Mouse (Mus musculus) cerebellum, adult 9-11 months (tissue): ENCODE results near the gene Ttyh3.
A peak's percentile ranks its signal among the peaks of the same experiment; 100 is the strongest.

ENCODE experiments used
- DNase-seq: peaks from one replicate; pipeline ENCODE4 v3.0.0; 2022

Ttyh3 gene

DNA sequence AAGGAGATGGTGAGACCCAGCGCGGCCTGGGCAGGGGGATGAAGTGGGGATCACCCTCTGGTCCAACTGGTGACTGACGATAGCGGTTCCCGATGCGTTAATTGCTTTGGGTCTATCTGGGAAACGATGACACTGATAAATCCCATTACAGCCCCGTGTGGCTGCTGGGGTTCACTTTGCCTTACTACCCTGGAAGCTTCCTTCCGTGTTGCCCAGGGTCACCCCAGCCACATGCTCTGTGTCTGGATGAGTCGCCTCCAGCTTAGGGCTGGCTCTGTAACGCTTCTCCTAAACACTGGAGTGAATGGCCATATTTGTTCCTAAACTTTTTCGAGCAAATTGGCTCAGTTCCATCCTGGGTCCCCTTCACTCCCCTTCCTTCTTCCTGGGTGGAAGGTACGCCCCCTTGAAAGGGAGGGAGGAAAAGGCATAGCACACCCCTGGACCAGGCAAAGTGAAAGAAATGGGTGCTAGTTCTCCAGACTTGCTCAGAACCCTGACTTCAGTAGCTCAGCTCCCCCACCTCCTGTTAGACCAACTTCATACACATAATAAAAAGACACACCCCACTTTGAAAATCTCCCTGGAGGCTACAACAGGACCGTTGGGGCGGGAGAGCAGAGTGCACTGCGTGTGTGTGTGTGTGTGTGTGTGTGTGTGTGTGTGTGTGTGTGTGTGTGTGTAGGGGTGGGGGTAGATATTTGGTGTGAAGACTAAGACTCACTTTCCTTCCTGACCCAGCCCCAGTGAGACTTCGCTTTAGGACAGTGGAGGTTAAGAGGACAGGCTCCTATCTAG is 40.8 kb downstream of the Ttyh3 start:
- DNase-seq: no peak

- peak; percentile 53 for DNase-seq
Measured at GRCm38 (mm10) chr5:140607001-140607835, 41.6 kb downstream of the Ttyh3 start, which contains the start of gene Lfng. TSS of gene Lfng (plus strand) at chr5:140607320.

DNA sequence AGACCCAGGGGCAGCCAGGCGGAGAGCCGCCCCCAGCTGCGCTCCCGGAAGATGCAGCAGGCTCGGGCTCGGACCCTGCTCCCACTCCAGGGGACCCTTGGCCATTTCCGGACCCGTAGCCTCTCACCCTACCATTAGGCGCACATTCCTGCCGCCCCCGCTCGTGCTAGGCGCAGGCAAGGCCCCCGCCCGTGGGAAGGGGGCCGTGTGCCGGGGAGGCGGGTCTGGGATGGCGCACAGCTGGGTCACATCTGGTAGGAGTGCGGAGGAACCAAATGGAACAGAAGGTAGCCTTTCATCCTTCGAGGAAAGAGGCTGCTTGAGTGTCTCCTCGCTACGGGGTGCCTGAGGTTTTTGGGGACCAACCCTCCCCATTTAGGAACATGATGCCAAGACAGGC is 42.4 kb downstream of the Ttyh3 start:
- no peak for DNase-seq

DNA sequence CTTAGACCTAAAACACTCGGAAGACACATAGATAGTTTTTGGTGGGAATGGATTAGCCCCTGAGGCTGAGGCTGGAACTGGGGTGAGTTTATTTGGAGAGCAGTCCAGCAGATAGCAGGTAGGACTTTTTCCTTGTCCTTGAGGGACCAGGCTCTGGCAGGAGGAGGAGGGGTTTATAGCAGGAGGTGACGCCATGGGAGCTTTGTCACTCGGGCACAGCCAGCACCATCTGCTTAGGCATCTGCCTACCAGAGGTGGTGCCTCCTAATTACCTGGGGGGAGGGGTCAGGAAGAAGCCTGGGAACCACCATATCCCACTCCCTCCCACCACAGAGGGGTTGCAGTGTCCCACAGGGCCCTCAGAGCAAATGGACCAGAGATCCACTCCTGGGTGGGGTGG is 43.6 kb downstream of the Ttyh3 start:
- DNase-seq: no peak

DNA sequence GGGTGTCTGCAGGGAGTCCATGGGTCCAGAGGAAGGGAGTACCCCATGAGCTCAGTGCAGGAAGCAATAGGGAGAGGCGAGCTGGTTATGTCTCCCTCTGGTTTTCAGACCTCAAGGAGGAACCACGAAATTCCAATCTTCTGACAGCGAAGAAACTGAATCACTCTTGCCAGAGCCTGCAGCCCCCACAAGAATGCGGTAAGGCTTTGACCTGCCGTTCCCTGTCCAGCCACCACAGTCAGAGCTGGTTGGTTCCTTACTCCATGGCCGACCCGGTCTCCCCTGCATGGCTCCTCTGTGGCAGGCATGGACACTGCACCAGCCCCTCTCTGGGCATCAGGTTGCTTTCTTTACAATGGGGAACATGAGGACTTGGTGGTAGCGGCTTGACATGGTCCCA is 44.4 kb downstream of the Ttyh3 start:
- DNase-seq: no peak

- no peak for DNase-seq
Measured at GRCm38 (mm10) chr5:140602540-140602939, 46.3 kb downstream of the Ttyh3 start.

DNA sequence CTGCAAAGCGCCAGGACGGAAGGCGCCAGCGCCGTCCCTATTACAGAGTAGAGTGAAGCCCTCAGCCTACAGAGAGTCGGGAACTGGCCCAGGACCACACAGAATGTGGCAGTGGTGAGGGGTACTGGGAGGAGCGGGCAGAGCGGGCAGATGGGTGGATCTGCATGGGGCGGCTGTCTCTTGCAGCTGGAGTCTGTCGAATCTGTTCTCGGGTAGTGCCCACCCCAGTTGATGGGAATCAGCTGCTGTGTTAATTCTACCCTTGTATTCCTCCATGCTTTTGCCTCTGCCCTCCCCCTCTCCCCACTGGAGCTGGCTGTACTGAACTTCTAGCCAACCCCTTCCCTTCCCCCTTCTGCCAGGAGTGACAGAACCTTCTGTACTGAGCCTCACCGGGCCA is 47.1 kb downstream of the Ttyh3 start:
- no peak for DNase-seq

- DNase-seq: no peak
Measured at GRCm38 (mm10) chr5:140599939-140600338, 48.9 kb downstream of the Ttyh3 start.

GRCm38 (mm10) chr5:140597787-140598186 is 51.0 kb downstream of the Ttyh3 start:
- no peak for DNase-seq

DNA sequence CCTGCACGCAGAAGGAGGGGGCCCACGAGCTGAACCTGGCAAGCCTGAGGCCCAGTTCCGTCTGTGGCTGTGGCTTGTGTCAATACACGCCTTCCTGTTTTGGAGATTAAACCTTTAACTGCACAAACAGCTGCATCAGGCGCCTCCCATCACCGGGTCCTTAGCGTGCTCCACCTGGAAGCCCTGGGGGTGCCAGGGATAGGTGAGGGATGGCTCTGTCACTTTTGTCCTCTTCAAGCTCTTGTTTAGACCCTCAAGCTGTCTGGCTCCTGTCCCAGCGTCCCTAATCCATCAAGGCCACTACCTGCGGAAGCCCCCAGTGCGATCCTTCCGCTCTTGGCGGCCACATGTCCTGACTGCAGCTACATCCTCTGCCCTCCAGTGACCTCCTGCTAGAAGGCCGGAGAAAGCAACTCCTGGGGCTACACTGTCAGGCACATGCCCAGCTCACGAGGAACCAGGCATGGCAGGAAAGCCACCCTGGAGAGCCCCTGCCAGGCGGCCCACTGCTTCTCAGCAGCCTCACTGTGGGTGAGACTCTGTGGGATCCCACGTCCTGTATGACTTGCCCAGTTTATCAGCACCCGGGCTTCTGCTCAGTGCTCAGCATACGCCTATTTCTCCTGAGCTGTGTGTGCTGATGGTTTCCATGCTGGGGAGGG is 51.8 kb downstream of the Ttyh3 start:
- DNase-seq: no peak

DNA sequence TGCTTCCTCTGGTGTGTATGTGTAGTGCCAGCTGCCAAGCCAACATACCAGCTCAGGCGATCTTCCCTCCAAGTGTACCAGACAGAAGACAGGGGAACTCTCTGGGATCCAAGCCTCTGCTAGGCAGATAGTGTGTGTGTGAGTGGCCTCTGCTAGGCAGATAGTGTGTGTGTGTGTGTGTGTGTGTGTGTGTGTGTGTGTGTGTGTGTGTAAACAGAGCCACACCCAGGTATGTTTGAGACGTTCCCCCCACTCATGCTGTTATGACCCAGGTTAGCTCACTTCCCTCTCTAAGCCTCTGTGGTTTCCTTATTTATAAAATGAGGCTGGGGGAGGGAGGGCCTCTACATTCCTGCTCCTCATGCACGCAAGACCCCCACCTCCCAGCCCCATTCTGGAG is 52.4 kb downstream of the Ttyh3 start:
- DNase-seq: no peak

DNA sequence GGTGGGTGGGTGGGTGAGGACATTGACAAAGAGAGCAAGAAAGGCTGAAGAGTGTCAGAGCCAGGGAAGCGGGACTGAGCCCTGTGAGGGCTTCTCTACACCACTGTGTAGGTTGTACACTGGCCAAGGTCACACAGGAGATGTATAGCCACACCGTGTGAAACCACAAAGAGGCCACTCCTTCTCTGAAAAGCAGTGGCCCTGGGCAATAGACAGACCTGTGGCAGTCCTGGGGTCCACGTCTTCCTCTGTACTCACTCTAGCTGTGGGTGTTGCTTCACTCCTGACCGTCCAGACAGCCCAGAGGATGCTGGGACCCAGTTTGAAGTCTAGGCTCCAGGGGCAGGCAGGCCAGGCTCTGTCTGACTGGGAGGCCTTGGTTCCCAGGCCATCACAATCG is 54.0 kb downstream of the Ttyh3 start:
- no peak for DNase-seq

DNA sequence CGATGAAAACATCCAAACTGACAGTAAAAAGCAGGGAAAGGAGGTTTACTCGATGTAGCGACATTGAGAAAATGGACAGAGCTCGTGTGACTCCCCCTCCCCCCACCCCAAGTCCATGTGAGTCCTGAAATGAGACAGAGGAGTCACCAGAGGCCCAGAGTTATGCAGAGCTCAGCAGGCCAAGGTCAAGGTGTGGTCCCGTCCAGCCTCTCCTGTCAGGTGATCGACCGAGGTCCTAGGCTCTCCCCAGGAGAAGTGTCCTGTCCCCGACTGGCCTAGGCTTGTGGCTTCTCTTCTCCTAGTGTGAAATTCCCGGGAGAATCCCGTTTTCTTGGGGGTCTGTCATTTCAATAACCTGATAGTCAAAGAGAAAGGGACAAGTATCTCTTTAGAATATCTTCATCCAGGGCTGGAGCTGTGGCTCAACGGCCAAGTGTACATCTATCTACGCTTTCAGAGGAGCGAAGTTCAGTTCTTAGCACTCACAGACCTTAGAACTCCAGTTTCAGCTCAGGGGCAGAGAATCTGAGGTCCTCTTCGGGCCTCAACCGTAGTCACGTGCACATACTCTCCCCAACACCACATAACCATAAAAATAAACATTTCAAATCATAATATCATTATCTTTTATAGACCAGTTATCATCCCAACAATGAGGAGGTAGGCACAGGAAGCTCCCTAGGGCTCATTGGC is 59.6 kb downstream of the Ttyh3 start:
- no peak for DNase-seq

GRCm38 (mm10) chr5:140583732-140584368 is 65.0 kb downstream of the Ttyh3 start:
- no peak for DNase-seq

DNA sequence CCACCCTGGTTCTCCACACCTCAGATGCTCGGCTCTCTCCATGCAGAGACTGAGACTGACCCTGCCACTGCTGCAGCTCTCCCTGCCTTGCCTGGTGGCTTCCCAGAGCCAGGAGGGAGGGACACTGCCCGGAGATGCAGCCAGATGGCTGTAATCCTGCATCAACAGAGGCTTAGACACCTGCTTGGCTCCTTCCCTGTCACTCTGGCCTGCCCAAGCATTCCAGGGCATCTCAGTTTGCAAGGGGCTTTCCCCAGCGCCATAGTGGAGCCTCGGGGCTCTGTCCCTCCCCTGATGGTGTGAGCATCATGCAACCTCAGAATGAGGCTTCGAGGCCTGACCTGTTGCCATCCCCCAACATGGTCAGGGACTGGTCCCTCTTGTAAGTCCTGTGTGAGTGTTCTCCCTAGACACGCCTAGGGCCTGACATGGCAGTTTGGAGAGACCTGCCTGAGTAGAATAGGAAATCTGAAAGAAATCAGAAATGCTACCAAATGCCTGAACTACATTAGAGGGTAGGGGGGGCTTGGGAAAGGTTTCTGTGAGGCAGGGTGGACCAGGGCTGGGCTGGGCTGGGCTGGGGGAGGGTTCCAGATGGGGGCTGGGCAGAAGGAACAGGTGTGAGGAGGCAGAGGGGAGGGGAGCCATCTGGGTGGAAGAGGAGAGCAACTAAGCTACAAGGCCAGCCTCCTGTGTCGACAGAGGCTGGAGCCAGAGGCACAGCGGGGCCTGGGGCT is 65.7 kb downstream of the Ttyh3 start:
- DNase-seq: no peak

GRCm38 (mm10) chr5:140581569-140581968 is 67.3 kb downstream of the Ttyh3 start:
- no peak for DNase-seq

GRCm38 (mm10) chr5:140579771-140580170 is 69.1 kb downstream of the Ttyh3 start:
- DNase-seq: no peak

DNA sequence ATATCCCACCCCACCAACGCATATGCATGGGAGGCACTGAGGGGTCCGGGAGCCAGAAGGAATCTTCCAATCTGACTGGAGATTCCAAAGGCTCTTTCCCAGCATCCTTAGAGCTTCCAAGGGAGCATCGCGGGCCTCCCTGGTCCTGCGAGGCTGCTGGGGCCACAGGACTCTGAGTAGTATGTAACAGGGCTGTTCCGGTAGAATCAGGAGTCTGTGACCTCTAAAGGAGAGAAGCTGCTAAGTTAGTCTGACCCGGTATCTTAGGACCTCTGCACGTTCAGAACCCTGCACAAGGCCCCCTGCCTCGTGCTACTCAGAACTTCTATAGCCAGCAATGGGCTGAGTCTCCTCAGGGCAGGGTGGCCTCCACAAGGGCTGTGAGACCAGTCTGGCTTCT is 69.6 kb downstream of the Ttyh3 start:
- DNase-seq: no peak

- no peak for DNase-seq
Measured at GRCm38 (mm10) chr5:140575381-140575866, 73.4 kb downstream of the Ttyh3 start.

DNA sequence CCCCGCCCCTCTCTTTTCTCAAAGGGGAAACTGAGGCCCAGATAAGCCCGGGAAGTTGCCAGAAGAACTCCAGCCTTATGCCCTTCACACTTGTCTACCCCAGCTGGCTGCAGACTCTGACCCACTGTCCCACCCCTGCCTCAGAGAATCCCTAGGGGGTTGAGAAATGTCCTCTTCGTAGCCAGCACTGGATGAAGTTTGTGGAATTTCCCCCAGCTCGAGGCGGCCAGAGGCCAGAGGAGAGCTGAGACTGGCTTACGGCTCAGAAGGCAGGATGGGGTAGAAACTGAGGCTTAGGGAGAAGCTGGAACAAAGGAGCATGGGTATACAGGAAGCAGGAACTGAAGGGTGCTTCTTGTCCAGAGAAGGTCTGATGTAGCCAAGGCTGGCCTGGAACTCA is 76.2 kb downstream of the Ttyh3 start:
- DNase-seq: no peak

- DNase-seq: peak; percentile 16
Measured at GRCm38 (mm10) chr5:140571673-140572072, 77.2 kb downstream of the Ttyh3 start.

DNA sequence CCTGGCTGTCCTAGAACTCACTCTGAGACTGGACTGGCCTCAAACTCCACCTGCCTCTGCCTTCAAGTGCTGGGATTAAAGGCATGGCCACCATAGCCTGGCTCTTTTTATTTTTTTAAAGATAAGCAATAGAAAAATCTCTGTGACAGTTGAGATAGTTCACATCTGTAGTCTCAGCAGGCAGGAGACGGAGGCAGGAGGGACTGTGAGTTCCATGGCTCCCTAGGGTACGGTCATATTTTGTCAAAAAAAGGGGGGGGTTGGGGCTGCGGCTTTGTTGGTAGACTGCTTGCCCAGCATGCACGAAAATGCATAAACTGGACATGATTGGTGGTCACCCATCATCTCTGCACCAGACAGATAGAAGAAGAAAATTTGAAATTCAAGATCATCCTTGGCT is 77.6 kb downstream of the Ttyh3 start:
- DNase-seq: no peak
